Mouse (Mus musculus) c-Kit-positive CD71-positive TER-119-negative erythroid progenitor cells, embryonic 14.5 days (primary cell): ENCODE results near the gene Ccdc106.
"Not testable (repeated sequence)": the region's sequence is repeated elsewhere in the genome, so short reads cannot be mapped to it uniquely, and the experiment has no call there.

Experiments used
- DNase-seq: peaks from one replicate; pipeline ENCODE4 v3.0.0-alpha.2; 2013; ENCODE audit warnings: low read depth

The Ccdc106 gene

GRCm38 (mm10) chr7:5051193-5052192 lies 31.1 kb downstream of the Ccdc106 start, which contains the start of gene Zfp580:
Gene Zfp580 (plus strand): TSS chr7:5051538.
- no peak for DNase-seq

GRCm38 (mm10) chr7:5052438-5052837 lies 32.1 kb downstream of the Ccdc106 start:
- DNase-seq = no peak

- no peak for DNase-seq
These were observed 32.6 kb downstream of the Ccdc106 start for GRCm38 (mm10) chr7:5052931-5053343.

GRCm38 (mm10) chr7:5053456-5054179 lies 33.3 kb downstream of the Ccdc106 start:
- no peak for DNase-seq

- no peak for DNase-seq
These were observed 36.4 kb downstream of the Ccdc106 start for GRCm38 (mm10) chr7:5056651-5057263.

GRCm38 (mm10) chr7:5057381-5057780 lies 37.0 kb downstream of the Ccdc106 start:
- no peak for DNase-seq

- DNase-seq = no peak
These were observed 37.5 kb downstream of the Ccdc106 start for GRCm38 (mm10) chr7:5057804-5058203.

GRCm38 (mm10) chr7:5058631-5059030 lies 38.3 kb downstream of the Ccdc106 start:
- DNase-seq = no peak

GRCm38 (mm10) chr7:5059421-5059820 lies 39.1 kb downstream of the Ccdc106 start:
- DNase-seq = no peak

- peak; percentile 67 for DNase-seq
These were observed 39.9 kb downstream of the Ccdc106 start for GRCm38 (mm10) chr7:5060239-5060731.

- DNase-seq = peak; percentile 98
These were observed 40.8 kb downstream of the Ccdc106 start for GRCm38 (mm10) chr7:5060944-5061773.

- DNase-seq = peak; percentile 67
These were observed 41.5 kb downstream of the Ccdc106 start, which contains the start of gene U2af2 for GRCm38 (mm10) chr7:5061774-5062359. Gene U2af2 (plus strand): TSS chr7:5062143.

- DNase-seq = peak; percentile 72
These were observed 42.1 kb downstream of the Ccdc106 start for GRCm38 (mm10) chr7:5062360-5063001.

GRCm38 (mm10) chr7:5064886-5065285 lies 44.5 kb downstream of the Ccdc106 start:
- DNase-seq = no peak

GRCm38 (mm10) chr7:5073586-5073985 lies 53.2 kb downstream of the Ccdc106 start:
- peak; percentile 59 for DNase-seq

GRCm38 (mm10) chr7:5074984-5075383 lies 54.6 kb downstream of the Ccdc106 start:
- DNase-seq = no peak

GRCm38 (mm10) chr7:5076931-5077330 lies 56.6 kb downstream of the Ccdc106 start:
- DNase-seq = peak; percentile 56

GRCm38 (mm10) chr7:5079365-5080009 lies 59.1 kb downstream of the Ccdc106 start:
- not testable (repeated sequence) for DNase-seq

GRCm38 (mm10) chr7:5080010-5080751 lies 59.8 kb downstream of the Ccdc106 start, which contains the start of gene Epn1:
Gene Epn1 (plus strand): TSS chr7:5080235.
- DNase-seq = peak; percentile 91
